Mouse (Mus musculus) heart, adult 2 months (tissue): Measurements from ENCODE around the gene Kcnip4. TPM values are rescaled to one million over a fixed set of nuclear protein-coding genes. Genes with fewer than 3 reads are reported as not detected.

Source experiments
- DNase-seq, 2 experiments: peaks; one replicate each; pipeline ENCODE4 v3.0.0; 2021
- H3K27ac ChIP-seq: fragments of 200-600 bp; 2 replicates; pipeline ENCODE4 v1.8.1; 2022
- H3K27me3 ChIP-seq: fragments of 200-500 bp; 2 replicates; pipeline ENCODE4 v1.6.1; 2012; ENCODE audit warnings: mild to moderate bottlenecking, low read length, inconsistent platforms, mixed read lengths; ENCODE audit not compliant: control insufficient read depth, insufficient read depth
- H3K36me3 ChIP-seq: fragments of 200-500 bp; 2 replicates; pipeline ENCODE4 v1.6.1; 2012; ENCODE audit warnings: low read length, inconsistent platforms; ENCODE audit not compliant: control insufficient read depth, insufficient read depth
- H3K4me1 ChIP-seq: fragments of 200-500 bp; 2 replicates; pipeline ENCODE4 v1.6.1; 2011; ENCODE audit warnings: low read length; ENCODE audit not compliant: control insufficient read depth, insufficient read depth
- H3K4me3 ChIP-seq: fragments of 200-600 bp; 2 replicates; pipeline ENCODE4 v1.8.1; 2022
- H3K79me2 ChIP-seq: fragments of 200-500 bp; replicated peaks from 2 replicates; pipeline ENCODE4 v1.6.1; 2012; ENCODE audit warnings: mild to moderate bottlenecking, inconsistent platforms, low read length, moderate library complexity, mixed read lengths; ENCODE audit not compliant: control insufficient read depth, insufficient read depth
- H3K9ac ChIP-seq: fragments of 200-500 bp; 2 replicates; pipeline ENCODE4 v1.6.1; 2012; ENCODE audit warnings: low read depth, mild to moderate bottlenecking, control low read depth, inconsistent platforms, low read length, mixed read lengths
- CTCF ChIP-seq: fragments of 200-600 bp; IDR thresholded peaks from 2 replicates; pipeline ENCODE4 v1.8.1; 2022; ENCODE audit warnings: antibody characterized with exemption, mild to moderate bottlenecking, moderate library complexity
- EP300 ChIP-seq: fragments of 200-500 bp; IDR thresholded peaks from 2 replicates; pipeline ENCODE4 v1.6.1; 2011; ENCODE audit warnings: low read depth, low read length, control low read depth; ENCODE audit not compliant: insufficient read depth
- POLR2A ChIP-seq: fragments of 200-500 bp; IDR thresholded peaks from 2 replicates; pipeline ENCODE4 v1.6.1; 2011; ENCODE audit warnings: mild to moderate bottlenecking, low read depth, low read length, control low read depth; ENCODE audit not compliant: insufficient read depth
- WGBS: fragments of 180-500 bp; shearing (Covaris S2); methylation state at CpG from one replicate; pipeline ENCODE4 v1.1.7; 2018; 5-methylcytosine and 5-hydroxymethylcytosine counted together
- intact Hi-C: fragments of 180-260 bp; cut with DNase I; formaldehyde crosslinking; loops from one replicate; pipeline ENCODE4 v1.15.1; 2025
- polyA plus RNA-seq: library from polyadenylated mRNA; depleted of rRNA; stranded (reverse); fragments of >200 nt; gene quantifications from 2 replicates; pipeline ENCODE4 v1.2.3, GENCODE M21; 2012
- total RNA-seq, 2 experiments: library from RNA; stranded (reverse); gene quantifications; 2 replicates each; pipeline ENCODE4 v1.2.3; 2021

Gene Kcnip4
- total and polyA plus RNA-seq, 3 experiments: 0.10 TPM; not detected in 2

DNA sequence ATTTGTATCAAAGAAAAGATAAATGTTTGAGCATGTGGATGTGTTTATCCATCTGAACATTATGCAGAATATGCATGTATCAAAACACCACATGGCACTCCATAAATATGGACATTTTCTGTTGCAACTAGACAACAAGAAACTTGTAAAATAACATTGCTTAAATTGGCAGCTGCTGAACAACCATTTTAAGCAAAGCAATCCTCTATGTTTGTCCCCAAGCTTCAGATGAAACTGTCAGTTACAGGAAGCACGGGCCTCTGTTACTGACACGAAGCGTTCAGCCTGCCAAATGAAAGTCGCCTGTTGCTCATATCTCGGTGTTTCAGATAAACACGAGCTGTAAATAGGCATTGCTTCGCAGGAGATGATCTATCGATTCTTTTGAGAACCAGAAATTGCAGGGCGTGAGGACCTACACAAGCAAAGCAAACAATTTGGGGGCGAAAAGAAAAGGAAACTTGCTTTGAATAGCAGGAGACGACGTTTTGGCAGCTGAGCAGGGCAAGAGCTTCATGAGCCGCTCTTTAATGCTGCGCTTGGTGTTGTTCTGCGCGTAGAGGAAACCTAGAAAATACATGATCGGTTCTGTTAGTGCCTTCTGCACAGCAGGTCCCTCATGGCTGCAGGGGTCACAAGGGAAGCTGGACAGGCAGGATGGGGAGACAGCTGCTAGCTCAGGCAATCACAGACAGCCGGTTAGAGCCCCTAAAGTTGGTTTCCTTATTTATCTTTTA lies 1015.3 kb downstream of the Kcnip4 start:
- H3K4me1 ChIP-seq: no peaks in the 10 kb centered on the region; the same call in 1 of the 2 replicates
- no peak for TF ChIP-seq EP300
- TF ChIP-seq CTCF: no peak
- TF ChIP-seq POLR2A: no peak
- 13% methylated on average over 18 of the region's 18 CpGs for WGBS
- no peak overlapping the region for H3K27ac ChIP-seq
- peak in 1 of 2 experiments; percentile 20 for DNase-seq
- no peaks in the 10 kb centered on the region for H3K36me3 ChIP-seq
- no peak overlapping the region for H3K9ac ChIP-seq
- no peaks in the 10 kb centered on the region for H3K27me3 ChIP-seq
- H3K79me2 ChIP-seq: no peaks in the 10 kb centered on the region
- peak overlapping the region; percentile 36; the same call in 1 of the 2 replicates for H3K4me3 ChIP-seq
- intact Hi-C loops: no loop called here

GRCm38 (mm10) chr5:48503094-48503493 lies 1021.6 kb downstream of the Kcnip4 start:
- intact Hi-C loops: no loop called here
- TF ChIP-seq EP300: no peak
- no peak for TF ChIP-seq CTCF
- TF ChIP-seq POLR2A: no peak
- Histone ChIP-seq H3K9ac (no peak overlapping the region), H3K4me3 (no peak overlapping the region), H3K27ac (no peak overlapping the region), H3K4me1 (no peaks in the 10 kb centered on the region), H3K36me3 (no peaks in the 10 kb centered on the region), H3K79me2 (no peaks in the 10 kb centered on the region), H3K27me3 (no peaks in the 10 kb centered on the region)
- 40% methylated on average over 3 of the region's 3 CpGs for WGBS
- DNase-seq: no peak

DNA sequence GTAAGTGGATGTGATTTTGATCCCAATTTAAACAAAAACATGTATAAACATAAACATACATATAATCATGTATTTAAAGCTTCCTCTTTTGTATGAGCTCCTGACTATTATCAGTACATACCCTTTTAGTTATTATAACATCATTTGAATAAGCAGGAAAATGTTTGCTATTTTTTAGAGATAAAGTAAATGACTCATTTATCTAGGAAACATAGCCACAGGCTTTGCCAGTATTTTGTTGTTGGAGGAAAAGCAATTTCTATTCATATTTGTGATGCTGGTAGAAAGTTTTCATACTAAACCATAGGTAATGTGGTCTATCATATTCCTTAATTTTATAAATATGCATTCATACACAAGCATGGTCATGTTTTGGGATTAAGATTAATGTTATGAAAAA lies 1022.3 kb downstream of the Kcnip4 start:
- Histone ChIP-seq H3K4me3 (no peak overlapping the region), H3K27ac (no peak overlapping the region), H3K4me1 (no peaks in the 10 kb centered on the region), H3K79me2 (no peaks in the 10 kb centered on the region), H3K9ac (no peak overlapping the region), H3K27me3 (no peaks in the 10 kb centered on the region), H3K36me3 (no peaks in the 10 kb centered on the region)
- TF ChIP-seq POLR2A (no peak), EP300 (no peak), CTCF (no peak)
- intact Hi-C loops: no loop called here
- no peak for DNase-seq

DNA sequence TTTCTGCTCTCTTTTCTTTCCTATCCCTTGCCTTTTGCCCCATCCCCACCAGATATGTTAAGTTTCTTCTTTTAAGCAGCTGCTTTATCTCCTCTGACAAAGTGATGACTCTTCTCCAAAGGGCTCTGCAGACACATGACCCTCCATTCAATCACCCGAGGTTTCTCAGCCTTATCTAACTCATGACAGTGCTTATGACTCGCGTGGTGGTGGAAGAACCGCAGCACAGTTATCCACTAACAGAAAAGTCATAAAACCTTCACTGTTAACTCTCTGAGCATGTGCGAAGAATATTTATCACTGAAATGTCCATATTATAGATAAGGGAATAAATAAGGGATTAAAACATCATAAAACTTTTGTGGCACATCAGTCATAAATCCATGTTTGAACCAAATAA lies 1024.5 kb downstream of the Kcnip4 start:
- DNase-seq: no peak
- Histone ChIP-seq H3K4me3 (no peak overlapping the region), H3K4me1 (no peaks in the 10 kb centered on the region), H3K79me2 (no peaks in the 10 kb centered on the region), H3K36me3 (no peaks in the 10 kb centered on the region), H3K27me3 (no peaks in the 10 kb centered on the region), H3K9ac (no peak overlapping the region), H3K27ac (no peak overlapping the region)
- TF ChIP-seq CTCF: no peak
- no peak for TF ChIP-seq POLR2A
- no peak for TF ChIP-seq EP300
- 44% methylated on average over 5 of the region's 5 CpGs for WGBS
- intact Hi-C loops: no loop called here

DNA sequence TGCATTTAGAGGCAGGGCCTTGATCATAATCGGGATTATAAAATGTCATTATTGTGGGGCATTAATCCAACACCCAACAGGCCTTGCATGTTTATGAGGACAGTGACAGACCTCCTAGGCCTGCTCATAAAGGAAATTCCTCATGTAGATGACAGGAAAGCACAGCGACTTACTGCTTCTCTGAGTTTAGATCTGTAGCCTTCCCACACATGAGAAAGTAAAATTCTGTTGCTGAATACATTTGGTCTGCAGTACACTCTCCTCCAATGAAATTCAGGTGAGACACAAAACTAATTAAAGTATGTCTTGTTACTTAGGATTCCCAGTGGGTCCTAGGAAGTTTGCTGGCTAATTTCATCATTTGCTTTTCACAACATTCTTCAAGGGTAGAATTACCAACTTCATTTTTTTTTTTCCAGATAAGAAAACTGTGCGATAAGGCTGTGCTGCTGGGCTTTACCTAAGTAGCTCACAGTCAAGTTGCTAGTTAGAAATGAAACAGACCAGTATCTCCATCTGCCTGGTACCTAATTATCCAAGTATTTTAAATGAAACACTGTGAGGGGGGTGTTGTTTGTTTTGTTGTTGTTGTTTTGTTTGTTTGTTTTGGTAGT lies 1033.7 kb downstream of the Kcnip4 start:
- H3K79me2 ChIP-seq: no peaks in the 10 kb centered on the region
- H3K9ac ChIP-seq: no peak overlapping the region
- 60% methylated on average over 3 of the region's 3 CpGs for WGBS
- DNase-seq: no peak
- TF ChIP-seq CTCF (no peak), POLR2A (no peak), EP300 (no peak)
- no peaks in the 10 kb centered on the region for H3K27me3 ChIP-seq
- intact Hi-C loops: no loop called here
- no peak overlapping the region for H3K27ac ChIP-seq
- H3K36me3 ChIP-seq: no peaks in the 10 kb centered on the region
- no peak overlapping the region for H3K4me3 ChIP-seq
- no peaks in the 10 kb centered on the region for H3K4me1 ChIP-seq
